Mouse (Mus musculus) layer of hippocampus, adult 8-10 months (tissue): ENCODE results near the gene Sptlc3. TPM values are rescaled to one million over a fixed set of nuclear protein-coding genes. Genes with fewer than 3 reads are reported as not detected.

Source experiments
- DNase-seq, 2 experiments: peaks; one replicate each; pipeline ENCODE4 v3.0.0; 2022; ENCODE audit warnings: low spot score in 2 of 2
- total RNA-seq, 4 experiments: library from RNA; stranded (reverse); gene quantifications; 2 replicates each; pipeline ENCODE4 v1.2.4; 2022

Sptlc3 gene
- under 1 TPM in 2 of 4 experiments, not detected in 2; 0.16 to 0.26 TPM for total RNA-seq

- DNase-seq: no peak
Observed at GRCm38 (mm10) chr2:139493836-139494235, at the start of gene Sptlc3. Gene Sptlc3 (plus strand): TSS chr2:139493913.

GRCm38 (mm10) chr2:139467726-139468125 lies 26.0 kb upstream of the Sptlc3 start:
- no peak for DNase-seq

GRCm38 (mm10) chr2:139488708-139489107 lies 5.0 kb upstream of the Sptlc3 start:
- DNase-seq: no peak

GRCm38 (mm10) chr2:139494629-139495028 lies 916 bp downstream of the Sptlc3 start:
- no peak for DNase-seq

GRCm38 (mm10) chr2:139561966-139562505 lies 68.3 kb downstream of the Sptlc3 start:
- peak; percentile 27 to 42 for DNase-seq

- no peak for DNase-seq
Observed at GRCm38 (mm10) chr2:139579280-139579679, 85.6 kb downstream of the Sptlc3 start.

GRCm38 (mm10) chr2:139582766-139583165 lies 89.1 kb downstream of the Sptlc3 start:
- DNase-seq: no peak

- DNase-seq: no peak
Observed at GRCm38 (mm10) chr2:139587660-139588200, 94.0 kb downstream of the Sptlc3 start.

GRCm38 (mm10) chr2:139589905-139590304 lies 96.2 kb downstream of the Sptlc3 start:
- peak in 1 of 2 experiments; percentile 50 for DNase-seq

- DNase-seq: no peak
Observed at GRCm38 (mm10) chr2:139590888-139591698, 97.4 kb downstream of the Sptlc3 start.

GRCm38 (mm10) chr2:139592109-139592508 lies 98.4 kb downstream of the Sptlc3 start:
- DNase-seq: no peak

- no peak for DNase-seq
Observed at GRCm38 (mm10) chr2:139597229-139597628, 103.5 kb downstream of the Sptlc3 start.

- no peak for DNase-seq
Observed at GRCm38 (mm10) chr2:139601543-139602194, 108.0 kb downstream of the Sptlc3 start.

GRCm38 (mm10) chr2:139608167-139608566 lies 114.5 kb downstream of the Sptlc3 start:
- DNase-seq: no peak

- no peak for DNase-seq
Observed at GRCm38 (mm10) chr2:139608810-139609209, 115.1 kb downstream of the Sptlc3 start.

- no peak for DNase-seq
Observed at GRCm38 (mm10) chr2:139609231-139609630, 115.5 kb downstream of the Sptlc3 start.

GRCm38 (mm10) chr2:139609662-139610291 lies 116.1 kb downstream of the Sptlc3 start:
- no peak for DNase-seq

GRCm38 (mm10) chr2:139612410-139613107 lies 118.8 kb downstream of the Sptlc3 start:
- no peak for DNase-seq

- DNase-seq: no peak
Observed at GRCm38 (mm10) chr2:139626496-139626895, 132.8 kb downstream of the Sptlc3 start.

GRCm38 (mm10) chr2:139628731-139629130 lies 135.0 kb downstream of the Sptlc3 start:
- no peak for DNase-seq

- DNase-seq: no peak
Observed at GRCm38 (mm10) chr2:139629653-139630052, 135.9 kb downstream of the Sptlc3 start.
